Comparison of ENCODE assay signal across 10 mouse cellular contexts in the genomic region with DNA sequence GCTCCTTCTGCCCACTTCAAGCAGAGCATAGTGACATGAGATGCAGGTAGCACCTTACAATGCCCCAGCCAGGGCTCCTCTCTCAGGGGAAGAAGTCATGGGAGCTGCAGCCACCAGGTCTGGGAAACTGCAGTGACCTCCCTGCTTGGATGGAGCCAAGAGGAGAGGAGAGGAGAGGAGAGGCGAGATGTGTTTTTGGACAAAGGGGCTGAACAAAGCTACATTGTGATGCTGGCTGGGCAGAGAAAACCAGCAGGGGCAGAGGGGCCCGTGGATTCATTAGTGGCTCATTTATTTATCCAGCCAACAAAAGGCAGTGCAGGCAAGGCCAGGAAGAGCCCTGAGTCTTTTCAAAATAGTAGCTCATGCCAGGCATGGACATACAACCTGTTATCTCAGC. TPM values are rescaled to one million over a fixed set of nuclear protein-coding genes. Genes with fewer than 3 reads are reported as not detected.
DNase-seq lines count a peak whose midpoint lies in the region; ATAC-seq lines count a peak whose summit lies in the region.
"Had no signal": no experiment of that assay in that cellular context is flagged by ENCODE, and none has a peak within 500 bp of the region (broad histone marks: within the 10 kb centered on the region; RNA-seq: fewer than 3 reads in every experiment).

No protein-coding gene starts in this region.

- 50% methylated on average over 2 of the region's 2 CpGs for WGBS in heart, embryonic 12.5 days
- 0% methylated on average over 2 of the region's 2 CpGs for WGBS in forebrain, embryonic 12.5 days
- 3% methylated on average over 2 of the region's 2 CpGs for WGBS in midbrain, embryonic 11.5 days

- no peak for ATAC-seq in heart, embryonic 12.5 days (ENCODE audit: insufficient number of reproducible peaks, low FRiP score)
- 0 out of 2 replicates have a peak, but pooled peaks have one; percentile 17 for ATAC-seq in forebrain, embryonic 12.5 days (ENCODE audit: low FRiP score)
- 0 out of 2 replicates have a peak, but pooled peaks have one; percentile 33 for ATAC-seq in midbrain, embryonic 11.5 days (ENCODE audit: low FRiP score)

- H3K27me3 ChIP-seq in heart, embryonic 12.5 days (replicated peaks), result no peaks in the 10 kb centered on the region
- no peaks in the 10 kb centered on the region for H3K27me3 ChIP-seq in forebrain, embryonic 12.5 days
- H3K27me3 ChIP-seq in midbrain, embryonic 11.5 days (ENCODE audit: control insufficient read depth, insufficient read depth, low read length), result no peaks in the 10 kb centered on the region

- H3K4me1 ChIP-seq in heart, embryonic 12.5 days (replicated peaks), result peaks cover 68% of the 10 kb centered on the region
- H3K4me1 ChIP-seq in forebrain, embryonic 12.5 days, result peaks cover 55% of the 10 kb centered on the region
- peaks cover 18% of the 10 kb centered on the region for H3K4me1 ChIP-seq in midbrain, embryonic 11.5 days (ENCODE audit: control insufficient read depth, insufficient read depth, low read length)

- no peaks in the 10 kb centered on the region for H3K36me3 ChIP-seq in heart, embryonic 12.5 days
- no peaks in the 10 kb centered on the region for H3K36me3 ChIP-seq in forebrain, embryonic 12.5 days (replicated peaks)
- no peaks in the 10 kb centered on the region for H3K36me3 ChIP-seq in midbrain, embryonic 11.5 days (ENCODE audit: control insufficient read depth, insufficient read depth, low read length)
- H3K36me3 ChIP-seq: G1E had no signal

- no peak overlapping the region for H3K4me2 ChIP-seq in heart, embryonic 12.5 days
- H3K4me2 ChIP-seq in forebrain, embryonic 12.5 days, result 0 out of 2 replicates have a peak overlapping the region, but pooled peaks have one; percentile 21
- H3K4me2 ChIP-seq in midbrain, embryonic 11.5 days, result no peak overlapping the region

- no peaks in the 10 kb centered on the region for H3K9me3 ChIP-seq in heart, embryonic 12.5 days (replicated peaks)
- H3K9me3 ChIP-seq in forebrain, embryonic 12.5 days, result no peaks in the 10 kb centered on the region
- H3K9me3 ChIP-seq in midbrain, embryonic 11.5 days (ENCODE audit: control insufficient read depth, low read length), result no peaks in the 10 kb centered on the region
- H3K9me3 ChIP-seq: G1E had no signal

- no peak for DNase-seq in heart, adult 18-20 months
- DNase-seq in ES-CJ7 (ENCODE audit: low read depth, low spot score), result peak; percentile 57
- DNase-seq in midbrain, embryonic 11.5 days (ENCODE audit: low spot score, missing footprints), result peak; percentile 83
- no peak for DNase-seq in ovary, postnatal 10 days (ENCODE audit: low spot score)
- no peak for DNase-seq in layer of hippocampus, adult 18-20 months (ENCODE audit: low spot score in 2 of 2)
- DNase-seq in gastrocnemius, postnatal 14 days, result no peak

- no peak overlapping the region for H3K4me3 ChIP-seq in heart, embryonic 12.5 days
- H3K4me3 ChIP-seq in forebrain, embryonic 12.5 days (replicated peaks), result no peak overlapping the region
- no peak overlapping the region for H3K4me3 ChIP-seq in midbrain, embryonic 11.5 days (ENCODE audit: low read depth, low read length)

- H3K9ac ChIP-seq in heart, embryonic 12.5 days, result peak overlapping the region; percentile 53; the same call in 1 of the 2 replicates
- peak overlapping the region; percentile 8; the same call in 1 of the 2 replicates for H3K9ac ChIP-seq in forebrain, embryonic 12.5 days
- H3K9ac ChIP-seq in midbrain, embryonic 11.5 days (ENCODE audit: low read length), result peak overlapping the region; percentile 29; the same call in 1 of the 2 replicates

- intact Hi-C loops in gastrocnemius, postnatal 14 days (cut with DNase I; ENCODE audit: low total_unique reads), result no loop called here

- peak overlapping the region; percentile 92 for H3K27ac ChIP-seq in heart, embryonic 12.5 days (ENCODE audit: poor library complexity, severe bottlenecking)
- H3K27ac ChIP-seq in forebrain, embryonic 12.5 days, result peak overlapping the region; percentile 79
- H3K27ac ChIP-seq in midbrain, embryonic 11.5 days (ENCODE audit: low read depth, low read length), result peak overlapping the region; percentile 20
- H3K27ac ChIP-seq: macrophage had no signal

RNA-seq across cellular contexts. Expression of a gene that starts 50.5 kb away (rescaled TPM):
- 3.3 and 3.5 TPM in 2 replicates for polyA plus RNA-seq in heart, embryonic 12.5 days (2016; fragmentation: Nextera tagmentation; extraction: Ambion mirVana)
- 1 to 10 TPM; 5.7 to 5.8 TPM for total RNA-seq in heart, adult 18-20 months (2021)
- polyA plus RNA-seq in forebrain, embryonic 12.5 days (2016; fragmentation: Nextera tagmentation; extraction: Ambion mirVana), result 4.7 and 7.6 TPM in 2 replicates
- 2.4 and 3.3 TPM in 2 replicates for polyA plus RNA-seq in midbrain, embryonic 11.5 days (2014; fragmentation: Nextera tagmentation; extraction: Ambion mirVana)
- 100 to 1,000 TPM; 213 to 230 TPM for total RNA-seq in layer of hippocampus, adult 18-20 months (2021)
- total RNA-seq in gastrocnemius, postnatal 14 days (2021), result 10 to 100 TPM; 62.2 to 73.3 TPM

Comparison
In these comparisons a context has a peak if more than half of its experiments do, and no peak if none do; other contexts are left out.
1. H3K27ac ChIP-seq: peak in every context shown above with its lines; median percentile 92 in heart, embryonic 12.5 days; 79 in forebrain, embryonic 12.5 days; 20 in midbrain, embryonic 11.5 days.
2. DNase-seq: peak in ES-CJ7 (single experiment) and midbrain, embryonic 11.5 days (single experiment); none in heart, adult 18-20 months (0 of 2), ovary, postnatal 10 days (single experiment), layer of hippocampus, adult 18-20 months (0 of 2) and gastrocnemius, postnatal 14 days (single experiment).
3. RNA of a gene that starts 50.5 kb away (total RNA-seq): 213 to 230 TPM in layer of hippocampus, adult 18-20 months and 62.2 to 73.3 TPM in gastrocnemius, postnatal 14 days; 5.7 to 5.8 TPM in heart, adult 18-20 months; every median in the first group is over 4 times any median in the second.
4. Peak in every context shown above with its lines, with median percentiles within 50 percentile points of each other: H3K9ac ChIP-seq.